Comparison of ENCODE assay signal across 11 mouse cellular contexts in the genomic region with DNA sequence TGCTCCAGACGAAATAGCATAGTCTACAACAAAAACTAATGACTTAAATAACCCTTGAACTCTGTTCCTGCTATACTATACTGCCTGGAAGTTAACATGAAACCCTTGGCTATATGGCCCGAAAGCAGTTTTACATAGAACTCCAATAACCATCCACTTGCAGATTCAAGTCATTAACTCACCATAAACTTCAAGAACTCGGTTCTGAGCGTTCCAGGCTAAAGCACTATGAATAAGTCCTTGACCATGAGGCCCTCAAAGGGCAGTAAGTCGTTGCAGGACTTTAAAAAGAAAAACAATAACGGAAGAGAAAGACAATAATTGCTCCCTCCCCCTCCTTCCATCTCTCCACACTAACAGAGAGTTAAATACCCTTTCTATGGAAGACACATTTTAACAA.
DNase-seq lines count a peak whose midpoint lies in the region; ATAC-seq and TF ChIP-seq lines count a peak whose summit lies in the region.
"Had no signal": no experiment of that assay in that cellular context is flagged by ENCODE, and none has a peak within 500 bp of the region (broad histone marks: within the 10 kb centered on the region; RNA-seq: fewer than 3 reads in every experiment).

No protein-coding gene starts in this region.

- 0 out of 2 replicates have a peak, but pooled peaks cover 5% of the 10 kb centered on the region for H3K36me3 ChIP-seq in heart, embryonic 14.5 days (ENCODE audit: control insufficient read depth, insufficient read depth, low read length)
- H3K36me3 ChIP-seq in lung, embryonic 15.5 days, result no peaks in the 10 kb centered on the region
- H3K36me3 ChIP-seq in embryonic facial prominence, embryonic 15.5 days, result no peaks in the 10 kb centered on the region
- no peaks in the 10 kb centered on the region for H3K36me3 ChIP-seq in neural tube, embryonic 12.5 days
- H3K36me3 ChIP-seq: liver, embryonic 15.5 days had no signal

- H3K27me3 ChIP-seq in heart, embryonic 14.5 days (ENCODE audit: control insufficient read depth, insufficient read depth, low read length), result no peaks in the 10 kb centered on the region
- H3K27me3 ChIP-seq in lung, embryonic 15.5 days, result no peaks in the 10 kb centered on the region
- peaks cover 22% of the 10 kb centered on the region for H3K27me3 ChIP-seq in embryonic facial prominence, embryonic 15.5 days
- H3K27me3 ChIP-seq in neural tube, embryonic 12.5 days (replicated peaks), result no peaks in the 10 kb centered on the region
- peaks cover 2% of the 10 kb centered on the region; the same call in 1 of the 2 replicates for H3K27me3 ChIP-seq in cerebellum, adult 2 months (ENCODE audit: control insufficient read depth, insufficient read depth, low read length)

- TF ChIP-seq POLR2A in cerebellum, adult 2 months (IDR thresholded peaks at IDR 0.05; ENCODE audit: borderline replicate concordance, insufficient read depth, low read length), result no peak

- ATAC-seq in heart, embryonic 14.5 days (ENCODE audit: insufficient number of reproducible peaks, insufficient read depth, low FRiP score, low read depth), result no peak
- no peak for ATAC-seq in lung, embryonic 15.5 days (ENCODE audit: borderline replicate concordance, extremely low read depth, low FRiP score, low TSS enrichment)
- ATAC-seq in embryonic facial prominence, embryonic 15.5 days (ENCODE audit: insufficient number of reproducible peaks, low FRiP score, low TSS enrichment, low read depth), result no peak
- no peak for ATAC-seq in neural tube, embryonic 12.5 days (ENCODE audit: low FRiP score, low read depth)

- intact Hi-C loops in heart, postnatal 36 days (cut with DNase I), result loop anchor here (2.0 to 10.0 kb wide), 4 partner anchors 30 to 196 kb away; no protein-coding TSS in a partner anchor
- intact Hi-C loops in left cerebral cortex, postnatal 25 days (cut with DNase I), result loop anchor here (10.0 kb wide), 1 partner anchor 504 kb away; no protein-coding TSS in a partner anchor

- no peaks in the 10 kb centered on the region for H3K9me3 ChIP-seq in heart, embryonic 14.5 days (ENCODE audit: control insufficient read depth, low read length)
- H3K9me3 ChIP-seq in lung, embryonic 15.5 days, result no peaks in the 10 kb centered on the region
- H3K9me3 ChIP-seq in embryonic facial prominence, embryonic 15.5 days (replicated peaks), result no peaks in the 10 kb centered on the region
- no peaks in the 10 kb centered on the region for H3K9me3 ChIP-seq in neural tube, embryonic 12.5 days
- H3K9me3 ChIP-seq: liver, embryonic 15.5 days had no signal

- peaks cover 2 to 7% of the 10 kb centered on the region in 2 experiments; a peak in 2 of 4 replicates for H3K4me1 ChIP-seq in heart, embryonic 14.5 days (ENCODE audit: control insufficient read depth in 2 of 2, insufficient read depth in 2 of 2, low read length in 2 of 2)
- H3K4me1 ChIP-seq in lung, embryonic 15.5 days, result peaks cover 9% of the 10 kb centered on the region
- peaks cover 10% of the 10 kb centered on the region for H3K4me1 ChIP-seq in embryonic facial prominence, embryonic 15.5 days
- peaks cover 11% of the 10 kb centered on the region for H3K4me1 ChIP-seq in neural tube, embryonic 12.5 days
- no peaks in the 10 kb centered on the region for H3K4me1 ChIP-seq in cerebellum, adult 2 months (ENCODE audit: control insufficient read depth, insufficient read depth, low read length)
- H3K4me1 ChIP-seq: liver, embryonic 15.5 days had no signal

- WGBS in heart, embryonic 14.5 days, result 47% methylated on average over 6 of the region's 6 CpGs
- 32% methylated on average over 6 of the region's 6 CpGs for WGBS in lung, embryonic 15.5 days
- 44% methylated on average over 6 of the region's 6 CpGs for WGBS in embryonic facial prominence, embryonic 15.5 days
- 12% methylated on average over 6 of the region's 6 CpGs for WGBS in neural tube, embryonic 12.5 days
- WGBS in cerebellum, adult 2 months, result 86% methylated on average over 6 of the region's 6 CpGs

- DNase-seq in heart, postnatal 36 days, result no peak
- no peak for DNase-seq in lung, postnatal 36 days
- DNase-seq in cerebellum, adult 2 months, result no peak
- DNase-seq in left cerebral cortex, postnatal 25 days (ENCODE audit: low spot score in 2 of 2), result no peak
- DNase-seq: cerebellum, adult 11-12 months; kidney, postnatal 25 days had no signal

- peak overlapping the region; percentile 85 for H3K9ac ChIP-seq in heart, embryonic 14.5 days (ENCODE audit: low read length)
- H3K9ac ChIP-seq in lung, embryonic 15.5 days, result peak overlapping the region; percentile 95
- no peak overlapping the region for H3K9ac ChIP-seq in embryonic facial prominence, embryonic 15.5 days
- no peak overlapping the region for H3K9ac ChIP-seq in neural tube, embryonic 12.5 days
- H3K9ac ChIP-seq: liver, embryonic 15.5 days had no signal

- peak overlapping the region; percentile 64 to 85; a peak in 3 of 4 replicates for H3K27ac ChIP-seq in heart, embryonic 14.5 days (replicated peaks in 1 of 2; ENCODE audit: control insufficient read depth in 1 of 2, insufficient read depth in 1 of 2, low read depth in 2 of 2, low read length in 2 of 2)
- H3K27ac ChIP-seq in lung, embryonic 15.5 days, result peak overlapping the region; percentile 98
- H3K27ac ChIP-seq in embryonic facial prominence, embryonic 15.5 days (replicated peaks), result no peak overlapping the region
- H3K27ac ChIP-seq in neural tube, embryonic 12.5 days, result no peak overlapping the region
- no peak overlapping the region for H3K27ac ChIP-seq in cerebellum, adult 2 months (ENCODE audit: insufficient read depth, low read length)
- H3K27ac ChIP-seq: liver, embryonic 15.5 days had no signal

- no peak for TF ChIP-seq CTCF in cerebellum, adult 2 months (IDR thresholded peaks at IDR 0.05; ENCODE audit: borderline replicate concordance, insufficient read depth, low read depth, low read length)

- peak overlapping the region; percentile 67 to 70; a peak in 3 of 4 replicates for H3K4me3 ChIP-seq in heart, embryonic 14.5 days (ENCODE audit: control insufficient read depth in 1 of 2, insufficient read depth in 1 of 2, low read depth in 1 of 2, low read length in 2 of 2)
- peak overlapping the region; percentile 76 for H3K4me3 ChIP-seq in lung, embryonic 15.5 days
- H3K4me3 ChIP-seq in embryonic facial prominence, embryonic 15.5 days (replicated peaks), result 0 out of 2 replicates have a peak overlapping the region, but pooled peaks have one; percentile 51
- no peak overlapping the region for H3K4me3 ChIP-seq in neural tube, embryonic 12.5 days
- H3K4me3 ChIP-seq in cerebellum, adult 2 months (replicated peaks; ENCODE audit: insufficient read depth, low read depth, low read length), result no peak overlapping the region
- H3K4me3 ChIP-seq: liver, embryonic 15.5 days had no signal

- H3K4me2 ChIP-seq in heart, embryonic 14.5 days (ENCODE audit: low read length), result peak overlapping the region; percentile 65
- peak overlapping the region; percentile 78 for H3K4me2 ChIP-seq in lung, embryonic 15.5 days
- no peak overlapping the region for H3K4me2 ChIP-seq in embryonic facial prominence, embryonic 15.5 days (replicated peaks)
- peak overlapping the region; percentile 85 for H3K4me2 ChIP-seq in neural tube, embryonic 12.5 days (replicated peaks)
- H3K4me2 ChIP-seq: liver, embryonic 15.5 days had no signal

Comparison
In these comparisons a context has a peak if more than half of its experiments do, and no peak if none do; other contexts are left out.
1. H3K27ac ChIP-seq: peak in heart, embryonic 14.5 days (2 of 2) and lung, embryonic 15.5 days (single experiment); none in embryonic facial prominence, embryonic 15.5 days (single experiment), neural tube, embryonic 12.5 days (single experiment) and cerebellum, adult 2 months (single experiment).
2. H3K4me3 ChIP-seq: peak in heart, embryonic 14.5 days (2 of 2), lung, embryonic 15.5 days (single experiment) and embryonic facial prominence, embryonic 15.5 days (single experiment); none in neural tube, embryonic 12.5 days (single experiment) and cerebellum, adult 2 months (single experiment).
3. H3K9ac ChIP-seq: peak in heart, embryonic 14.5 days (single experiment) and lung, embryonic 15.5 days (single experiment); none in embryonic facial prominence, embryonic 15.5 days (single experiment) and neural tube, embryonic 12.5 days (single experiment).